ENCODE assay signal across 16 mouse cellular contexts in the genomic region with DNA sequence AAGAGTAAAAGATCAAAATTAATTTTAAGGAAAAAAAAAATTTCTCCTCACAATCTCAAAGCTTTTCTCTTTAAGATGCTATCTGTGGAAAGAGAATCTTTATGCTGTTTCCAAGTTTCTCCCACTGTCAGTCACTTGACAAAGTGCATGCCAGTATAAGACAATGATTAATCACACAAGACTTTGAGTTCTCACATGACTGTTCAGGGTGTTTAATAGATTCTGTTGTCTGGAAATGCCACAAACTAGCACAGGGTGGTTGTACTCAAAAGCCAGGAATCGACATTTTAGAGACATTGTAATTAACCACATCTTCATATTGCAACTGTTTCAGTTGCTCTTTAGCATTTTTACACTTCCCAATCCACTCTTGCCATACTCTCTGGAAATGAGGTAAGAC.
"Had no signal": no experiment of that assay in that cellular context is flagged by ENCODE, and none has a peak within 500 bp of the region (broad histone marks: within the 10 kb centered on the region; RNA-seq: fewer than 3 reads in every experiment).

No protein-coding gene starts in this region.

- H3K4me3 ChIP-seq: lung, embryonic 15.5 days; megakaryocyte, embryonic 14.5 days; midbrain, embryonic 13.5 days; midbrain, embryonic 15.5 days; neural tube, embryonic 12.5 days; stomach, embryonic 15.5 days had no signal

- H3K36me3 ChIP-seq: lung, embryonic 15.5 days; midbrain, embryonic 13.5 days; midbrain, embryonic 15.5 days; neural tube, embryonic 12.5 days; stomach, embryonic 15.5 days had no signal

- H3K4me2 ChIP-seq: lung, embryonic 15.5 days; midbrain, embryonic 11.5 days; midbrain, embryonic 13.5 days; midbrain, embryonic 15.5 days; neural tube, embryonic 12.5 days; stomach, embryonic 15.5 days had no signal

- H3K9me3 ChIP-seq: lung, embryonic 15.5 days; midbrain, embryonic 15.5 days; neural tube, embryonic 12.5 days had no signal

- ATAC-seq: lung, postnatal 0 days; midbrain, embryonic 13.5 days; midbrain, embryonic 15.5 days had no signal

- DNase-seq: lung, postnatal 14 days; lung, postnatal 36 days; right cerebral cortex, postnatal 14 days; thymus, adult 2 months; thymus, postnatal 25 days; thymus, postnatal 4 days had no signal

- H3K9ac ChIP-seq: lung, embryonic 15.5 days; midbrain, embryonic 13.5 days; midbrain, embryonic 15.5 days; neural tube, embryonic 12.5 days; stomach, embryonic 15.5 days had no signal

- H3K4me1 ChIP-seq: lung, embryonic 15.5 days; megakaryocyte, embryonic 14.5 days; midbrain, embryonic 13.5 days; midbrain, embryonic 15.5 days; neural tube, embryonic 12.5 days; stomach, embryonic 15.5 days had no signal

- H3K27ac ChIP-seq: lung, embryonic 15.5 days; macrophage; midbrain, embryonic 13.5 days; midbrain, embryonic 15.5 days; neural tube, embryonic 12.5 days; stomach, embryonic 15.5 days; stomach, postnatal 0 days had no signal

- H3K27me3 ChIP-seq: lung, embryonic 15.5 days; megakaryocyte, embryonic 14.5 days; midbrain, embryonic 13.5 days; midbrain, embryonic 15.5 days; neural tube, embryonic 12.5 days; stomach, embryonic 15.5 days had no signal
